Comparison of ENCODE assay signal across 8 mouse cellular contexts in the genomic region with DNA sequence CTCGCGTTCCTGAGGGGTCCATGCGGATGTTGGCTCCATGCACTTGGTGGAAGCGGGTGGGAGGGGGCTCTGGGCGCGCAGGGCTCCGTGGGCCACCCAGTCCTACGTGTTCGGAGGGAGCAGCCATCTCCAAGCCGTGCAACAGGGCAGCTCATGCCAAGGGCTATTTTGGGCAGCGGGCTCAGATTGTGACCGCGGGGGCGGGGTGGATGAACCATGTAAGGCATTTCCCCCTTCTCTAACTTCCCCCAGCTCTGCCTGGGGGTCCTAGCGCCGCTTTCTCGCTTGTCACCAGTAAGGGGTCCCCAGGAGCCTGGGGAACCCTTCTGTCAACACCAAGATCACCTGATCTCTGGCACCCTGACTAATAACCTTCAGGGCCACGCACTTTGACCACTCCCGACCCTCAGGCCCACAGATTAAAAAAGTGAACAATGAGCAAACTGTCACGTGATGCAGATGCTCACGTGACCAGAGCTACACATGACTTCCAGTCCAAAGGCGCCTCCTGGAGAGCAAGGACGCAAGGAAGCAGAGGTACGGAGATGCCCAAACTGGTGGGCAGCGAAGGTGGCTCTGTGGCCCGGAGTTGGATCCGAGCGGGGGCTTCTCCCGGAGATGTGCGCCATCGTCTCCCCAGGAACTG. TPM values are rescaled to one million over a fixed set of nuclear protein-coding genes. Genes with fewer than 3 reads are reported as not detected.
DNase-seq lines count a peak whose midpoint lies in the region; ATAC-seq and TF ChIP-seq lines count a peak whose summit lies in the region.

A gene (minus strand): TSS at position 143 of the 646 bp plus-strand sequence.

- 0 out of 2 replicates have a peak within 1 kb of the TSS, but pooled peaks have one; percentile 12 for H3K27ac ChIP-seq in ES-Bruce4 (ENCODE audit: insufficient read depth, low read length)
- H3K27ac ChIP-seq in forebrain, embryonic 14.5 days (ENCODE audit: low read depth, low read length) = peak within 1 kb of the TSS; percentile 44
- H3K27ac ChIP-seq in neural tube, embryonic 15.5 days (replicated peaks) = peak within 1 kb of the TSS; percentile 85

- DNase-seq in forebrain, embryonic 14.5 days (ENCODE audit: low spot score) = peak; percentile 97
- peak; percentile 88 to 93 for DNase-seq in heart, postnatal 14 days
- DNase-seq in layer of hippocampus, adult 11-12 months (ENCODE audit: low spot score) = peak; percentile 97
- DNase-seq in lung, adult 18-20 months = peak; percentile 91 to 92
- DNase-seq in testis, postnatal 14 days (ENCODE audit: low spot score) = peak; percentile 86

- H3K9me3 ChIP-seq in ES-Bruce4 (replicated peaks; ENCODE audit: control insufficient read depth, insufficient read depth, low read length, poor library complexity, severe bottlenecking) = no peaks in the 10 kb centered on the region
- no peaks in the 10 kb centered on the region for H3K9me3 ChIP-seq in forebrain, embryonic 14.5 days (replicated peaks; ENCODE audit: control insufficient read depth, low read length)
- H3K9me3 ChIP-seq in neural tube, embryonic 15.5 days (replicated peaks) = no peaks in the 10 kb centered on the region

- TF ChIP-seq EP300 in ES-Bruce4 (IDR thresholded peaks at IDR 0.05; ENCODE audit: insufficient read depth, low read depth, low read length) = peak; percentile 84

- no peaks in the 10 kb centered on the region for H3K4me1 ChIP-seq in ES-Bruce4 (ENCODE audit: control insufficient read depth, insufficient read depth, low read length)
- peaks cover 11% of the 10 kb centered on the region for H3K4me1 ChIP-seq in forebrain, embryonic 14.5 days (ENCODE audit: control insufficient read depth, insufficient read depth, low read length)
- peaks cover 26% of the 10 kb centered on the region for H3K4me1 ChIP-seq in neural tube, embryonic 15.5 days

- no peak for TF ChIP-seq POLR2A in ES-Bruce4 (IDR thresholded peaks at IDR 0.05; ENCODE audit: insufficient read depth, low read length)

- peak; percentile 57; the same call in 1 of the 2 replicates for ATAC-seq in cerebellum, adult (ENCODE audit: insufficient number of reproducible peaks, low FRiP score, low TSS enrichment)
- peak; percentile 72 for ATAC-seq in forebrain, embryonic 14.5 days
- ATAC-seq in neural tube, embryonic 15.5 days (ENCODE audit: low FRiP score) = peak; percentile 79

- H3K9ac ChIP-seq in ES-Bruce4 (ENCODE audit: low read depth, poor library complexity, severe bottlenecking) = peak within 1 kb of the TSS; percentile 78
- H3K9ac ChIP-seq in forebrain, embryonic 14.5 days (ENCODE audit: low read length) = peak within 1 kb of the TSS; percentile 78
- peak within 1 kb of the TSS; percentile 78 for H3K9ac ChIP-seq in neural tube, embryonic 15.5 days (replicated peaks)

- no peaks in the 10 kb centered on the region for H3K27me3 ChIP-seq in ES-Bruce4 (ENCODE audit: control insufficient read depth, insufficient read depth, low read length, poor library complexity, severe bottlenecking)
- no peaks in the 10 kb centered on the region for H3K27me3 ChIP-seq in forebrain, embryonic 14.5 days (replicated peaks; ENCODE audit: control insufficient read depth, insufficient read depth, low read length)
- no peaks in the 10 kb centered on the region for H3K27me3 ChIP-seq in neural tube, embryonic 15.5 days (replicated peaks)

- H3K4me2 ChIP-seq in forebrain, embryonic 14.5 days (ENCODE audit: low read length) = peak within 1 kb of the TSS; percentile 100
- H3K4me2 ChIP-seq in neural tube, embryonic 15.5 days = peak within 1 kb of the TSS; percentile 93

- peaks cover 14% of the 10 kb centered on the region for H3K36me3 ChIP-seq in ES-Bruce4 (ENCODE audit: control insufficient read depth, insufficient read depth, low read length, poor library complexity, severe bottlenecking)
- H3K36me3 ChIP-seq in forebrain, embryonic 14.5 days (ENCODE audit: control insufficient read depth, insufficient read depth, low read length) = peaks cover 17% of the 10 kb centered on the region
- H3K36me3 ChIP-seq in neural tube, embryonic 15.5 days = peaks cover 11% of the 10 kb centered on the region

- WGBS in forebrain, embryonic 14.5 days = under 1% methylated on average over 31 of the region's 31 CpGs
- under 1% methylated on average over 31 of the region's 31 CpGs for WGBS in neural tube, embryonic 15.5 days

- intact Hi-C loops in heart, postnatal 14 days (cut with DNase I) = loop anchor here (2.0 kb wide), 2 partner anchors 45 to 77 kb away; a partner anchor contains a TSS

- H3K4me3 ChIP-seq in ES-Bruce4 (ENCODE audit: low read depth, low read length) = peak within 1 kb of the TSS; percentile 84
- H3K4me3 ChIP-seq in forebrain, embryonic 14.5 days (ENCODE audit: low read depth, low read length) = peak within 1 kb of the TSS; percentile 72
- peak within 1 kb of the TSS; percentile 78 for H3K4me3 ChIP-seq in neural tube, embryonic 15.5 days (replicated peaks)

- TF ChIP-seq CTCF in ES-Bruce4 (IDR thresholded peaks at IDR 0.05; ENCODE audit: low read depth, low read length) = no peak

RNA-seq across cellular contexts. Expression of the gene that starts here (rescaled TPM):
- 2.2 and 2.8 TPM in 2 replicates for polyA plus RNA-seq in ES-Bruce4 (2011; ENCODE audit: insufficient read depth, insufficient read length, low read depth, missing spikeins)
- 3.9 and 5.8 TPM in 2 replicates for polyA plus RNA-seq in forebrain, embryonic 14.5 days (2014; fragmentation: Nextera tagmentation; extraction: Ambion mirVana)
- total RNA-seq in heart, postnatal 14 days (2021) = 10 to 100 TPM; 34.6 to 34.7 TPM
- 6.8 and 7.1 TPM in 2 replicates for polyA plus RNA-seq in neural tube, embryonic 15.5 days (2015; fragmentation: Nextera tagmentation; extraction: Ambion mirVana)

Comparison
In these comparisons a context has a peak if more than half of its experiments do, and no peak if none do; other contexts are left out.
1. Peak in every context shown above with its lines: DNase-seq, ATAC-seq, H3K4me3 ChIP-seq and H3K27ac ChIP-seq.
2. H3K27ac ChIP-seq: peak in every context shown above with its lines; median percentile 85 in neural tube, embryonic 15.5 days; 44 in forebrain, embryonic 14.5 days; 12 in ES-Bruce4.